ENCODE assay signal across 9 mouse cellular contexts in genomic region chr11:73019147-73019795, GRCm38 (mm10). TPM values are rescaled to one million over a fixed set of nuclear protein-coding genes. Genes with fewer than 3 reads are reported as not detected.
DNase-seq lines count a peak whose midpoint lies in the region; ATAC-seq and TF ChIP-seq lines count a peak whose summit lies in the region.
"Had no signal": no experiment of that assay in that cellular context is flagged by ENCODE, and none has a peak within 500 bp of the region (broad histone marks: within the 10 kb centered on the region; RNA-seq: fewer than 3 reads in every experiment).

No protein-coding gene starts in this region.

- peak; percentile 65 for DNase-seq in R1 (ENCODE audit: low read depth, low spot score)
- peak; percentile 88 for DNase-seq in layer of hippocampus, adult 9-11 months
- DNase-seq in lung, embryonic 14.5 days: peak; percentile 47
- peak; percentile 58 for DNase-seq in retina, embryonic 14.5 days (ENCODE audit: low spot score)
- DNase-seq in urinary bladder, adult 2 months (ENCODE audit: low spot score): no peak

- H3ac ChIP-seq in C2C12 (ENCODE audit: control insufficient read depth, insufficient read length, low read depth): peak overlapping the region; percentile 81

- H3K4me3 ChIP-seq in C2C12 (ENCODE audit: insufficient read depth, poor library complexity, severe bottlenecking): peak overlapping the region; percentile 49
- H3K4me3 ChIP-seq in cortical plate, adult 2 months (ENCODE audit: insufficient read depth, low read length): peak overlapping the region; percentile 70
- H3K4me3 ChIP-seq in heart, embryonic 15.5 days: peak overlapping the region; percentile 74
- H3K4me3 ChIP-seq in lung, embryonic 14.5 days (ENCODE audit: low read depth, low read length): peak overlapping the region; percentile 70

- no peaks in the 10 kb centered on the region for H3K9me3 ChIP-seq in heart, embryonic 15.5 days (replicated peaks)
- H3K9me3 ChIP-seq in lung, embryonic 14.5 days (ENCODE audit: low read depth, low read length): no peaks in the 10 kb centered on the region

- peak; percentile 19; the same call in 1 of the 2 replicates for ATAC-seq in heart, embryonic 15.5 days (replicated peaks; ENCODE audit: insufficient number of reproducible peaks, insufficient read depth, low FRiP score, low read depth)
- peak; percentile 35 for ATAC-seq in lung, embryonic 14.5 days (ENCODE audit: insufficient read depth)

- 1% methylated on average over 46 of the region's 46 CpGs for WGBS in heart, embryonic 15.5 days
- WGBS in lung, embryonic 14.5 days: under 1% methylated on average over 46 of the region's 46 CpGs

- H3K27me3 ChIP-seq in C2C12 (ENCODE audit: control insufficient read depth, insufficient read depth, insufficient read length): no peaks in the 10 kb centered on the region
- H3K27me3 ChIP-seq in heart, embryonic 15.5 days: peaks cover 50% of the 10 kb centered on the region
- peaks cover 24% of the 10 kb centered on the region for H3K27me3 ChIP-seq in lung, embryonic 14.5 days (ENCODE audit: insufficient read depth, low read length)

- H3K79me3 ChIP-seq in C2C12 (ENCODE audit: low read depth): no peaks in the 10 kb centered on the region

- no peaks in the 10 kb centered on the region for H3K36me3 ChIP-seq in C2C12 (ENCODE audit: control insufficient read depth, insufficient read depth)
- no peaks in the 10 kb centered on the region for H3K36me3 ChIP-seq in heart, embryonic 15.5 days
- H3K36me3 ChIP-seq in lung, embryonic 14.5 days (ENCODE audit: insufficient read depth): no peaks in the 10 kb centered on the region

- peak overlapping the region; percentile 89 for H3K27ac ChIP-seq in cortical plate, adult 2 months (ENCODE audit: insufficient read depth, low read length)
- H3K27ac ChIP-seq in heart, embryonic 15.5 days: no peak overlapping the region
- no peak overlapping the region for H3K27ac ChIP-seq in lung, embryonic 14.5 days (ENCODE audit: low read depth)
- H3K27ac ChIP-seq: macrophage had no signal

- peak overlapping the region; percentile 64 for H3K9ac ChIP-seq in heart, embryonic 15.5 days
- H3K9ac ChIP-seq in lung, embryonic 14.5 days: peak overlapping the region; percentile 57

- peaks cover 22% of the 10 kb centered on the region for H3K4me1 ChIP-seq in cortical plate, adult 2 months (ENCODE audit: control insufficient read depth, insufficient read depth, low read length)
- peaks cover 44% of the 10 kb centered on the region for H3K4me1 ChIP-seq in heart, embryonic 15.5 days (replicated peaks)
- H3K4me1 ChIP-seq in lung, embryonic 14.5 days (ENCODE audit: insufficient read depth): 0 out of 2 replicates have a peak, but pooled peaks cover 7% of the 10 kb centered on the region

- H3K79me2 ChIP-seq in C2C12 (ENCODE audit: control insufficient read depth, insufficient read depth): peaks cover 16% of the 10 kb centered on the region

- 0 out of 2 replicates have a peak, but pooled peaks have one; percentile 27 for TF ChIP-seq POLR2A in cortical plate, adult 2 months (IDR thresholded peaks at IDR 0.05; ENCODE audit: extremely low read depth, insufficient read depth, low read length)

- no peak for TF ChIP-seq CTCF in C2C12 (IDR thresholded peaks at IDR 0.05; ENCODE audit: control insufficient read depth, insufficient read depth, insufficient read length)
- no peak for TF ChIP-seq CTCF in cortical plate, adult 2 months (IDR thresholded peaks at IDR 0.05; ENCODE audit: extremely low read depth, insufficient read depth, low read length)
- TF ChIP-seq CTCF in lung, embryonic 14.5 days (IDR thresholded peaks at IDR 0.05; ENCODE audit: low read depth): no peak

- H3K4me2 ChIP-seq in heart, embryonic 15.5 days: peak overlapping the region; percentile 97
- H3K4me2 ChIP-seq in lung, embryonic 14.5 days: peak overlapping the region; percentile 99

TF ChIP-seq in C2C12, 6 proteins besides CTCF, POLR2A, EP300 and RAD21:
- TF ChIP-seq MAX (IDR thresholded peaks at IDR 0.05): peak; percentile 88
- TF ChIP-seq USF1 (IDR thresholded peaks at IDR 0.05; ENCODE audit: low read depth): peak; percentile 72
- TF ChIP-seq CEBPB (IDR thresholded peaks at IDR 0.05; ENCODE audit: low read depth): no peak
- no peak for TF ChIP-seq FOSL1 (IDR thresholded peaks at IDR 0.05; ENCODE audit: insufficient read depth, low read length, poor library complexity, severe bottlenecking)
TF ChIP-seq in C2C12: peak in this region for 2.

RNA-seq across cellular contexts. Expression of gene Camkk1, which starts 0.5 kb away (rescaled TPM):
- 7.7 TPM for polyA plus RNA-seq in C2C12 (2012; fragmentation: generic; extraction: Trizol)
- 90.0 and 103 TPM in 2 replicates for polyA plus RNA-seq in cortical plate, adult 2 months (2012; rRNA removed)
- 2.7 and 4.0 TPM in 2 replicates for polyA plus RNA-seq in heart, embryonic 15.5 days (2015; fragmentation: Nextera tagmentation; extraction: Ambion mirVana)
- 3.2 and 3.5 TPM in 2 replicates for polyA plus RNA-seq in lung, embryonic 14.5 days (2014; fragmentation: Nextera tagmentation; extraction: Ambion mirVana)
- 69.6 and 83.9 TPM in 2 replicates for polyA plus RNA-seq in urinary bladder, adult 2 months (2012; rRNA removed)
- polyA plus RNA-seq: macrophage had no signal

RNA-seq across cellular contexts. Expression of gene P2rx1, which starts 20.4 kb away (rescaled TPM):
- 0.05 TPM for polyA plus RNA-seq in C2C12 (2012; fragmentation: generic; extraction: Trizol)
- 0.52 and 0.78 TPM in 2 replicates for polyA plus RNA-seq in cortical plate, adult 2 months (2012; rRNA removed)
- 1.7 and 2.9 TPM in 2 replicates for polyA plus RNA-seq in heart, embryonic 15.5 days (2015; fragmentation: Nextera tagmentation; extraction: Ambion mirVana)
- polyA plus RNA-seq in lung, embryonic 14.5 days (2014; fragmentation: Nextera tagmentation; extraction: Ambion mirVana): 1.9 and 2.1 TPM in 2 replicates
- 542 and 648 TPM in 2 replicates for polyA plus RNA-seq in urinary bladder, adult 2 months (2012; rRNA removed)

RNA-seq across cellular contexts. Expression of gene Ncbp3, which starts 28.3 kb away (rescaled TPM):
- polyA plus RNA-seq in C2C12 (2012; fragmentation: generic; extraction: Trizol): 3.6 TPM
- 4.5 and 4.7 TPM in 2 replicates for polyA plus RNA-seq in cortical plate, adult 2 months (2012; rRNA removed)
- 9.5 and 10.1 TPM in 2 replicates for polyA plus RNA-seq in heart, embryonic 15.5 days (2015; fragmentation: Nextera tagmentation; extraction: Ambion mirVana)
- polyA plus RNA-seq in lung, embryonic 14.5 days (2014; fragmentation: Nextera tagmentation; extraction: Ambion mirVana): 12.3 and 13.2 TPM in 2 replicates
- polyA plus RNA-seq in urinary bladder, adult 2 months (2012; rRNA removed): 3.7 and 4.6 TPM in 2 replicates

RNA-seq across cellular contexts. Expression of gene Atp2a3, which starts 58.3 kb away (rescaled TPM):
- 0.54 TPM for polyA plus RNA-seq in C2C12 (2012; fragmentation: generic; extraction: Trizol)
- polyA plus RNA-seq in cortical plate, adult 2 months (2012; rRNA removed): 4.4 and 4.6 TPM in 2 replicates
- 3.8 and 11.6 TPM in 2 replicates for polyA plus RNA-seq in heart, embryonic 15.5 days (2015; fragmentation: Nextera tagmentation; extraction: Ambion mirVana)
- 7.4 and 7.6 TPM in 2 replicates for polyA plus RNA-seq in lung, embryonic 14.5 days (2014; fragmentation: Nextera tagmentation; extraction: Ambion mirVana)
- polyA plus RNA-seq in urinary bladder, adult 2 months (2012; rRNA removed): 24.7 and 35.1 TPM in 2 replicates

Comparison
In these comparisons a context has a peak if more than half of its experiments do, and no peak if none do; other contexts are left out.
1. RNA of gene P2rx1, which starts 20.4 kb away (polyA plus RNA-seq): 542 to 648 TPM in urinary bladder, adult 2 months; 1.9 to 2.1 TPM in lung, embryonic 14.5 days, 1.7 to 2.9 TPM in heart, embryonic 15.5 days, 0.52 to 0.78 TPM in cortical plate, adult 2 months and 0.05 TPM in C2C12 (single experiment); every median in the first group is over 100 times any median in the second.
2. Peak in every context shown above with its lines, with median percentiles within 50 percentile points of each other: H3K4me3 ChIP-seq.